9 mouse cellular contexts compared by ENCODE assay signal in the genomic region with DNA sequence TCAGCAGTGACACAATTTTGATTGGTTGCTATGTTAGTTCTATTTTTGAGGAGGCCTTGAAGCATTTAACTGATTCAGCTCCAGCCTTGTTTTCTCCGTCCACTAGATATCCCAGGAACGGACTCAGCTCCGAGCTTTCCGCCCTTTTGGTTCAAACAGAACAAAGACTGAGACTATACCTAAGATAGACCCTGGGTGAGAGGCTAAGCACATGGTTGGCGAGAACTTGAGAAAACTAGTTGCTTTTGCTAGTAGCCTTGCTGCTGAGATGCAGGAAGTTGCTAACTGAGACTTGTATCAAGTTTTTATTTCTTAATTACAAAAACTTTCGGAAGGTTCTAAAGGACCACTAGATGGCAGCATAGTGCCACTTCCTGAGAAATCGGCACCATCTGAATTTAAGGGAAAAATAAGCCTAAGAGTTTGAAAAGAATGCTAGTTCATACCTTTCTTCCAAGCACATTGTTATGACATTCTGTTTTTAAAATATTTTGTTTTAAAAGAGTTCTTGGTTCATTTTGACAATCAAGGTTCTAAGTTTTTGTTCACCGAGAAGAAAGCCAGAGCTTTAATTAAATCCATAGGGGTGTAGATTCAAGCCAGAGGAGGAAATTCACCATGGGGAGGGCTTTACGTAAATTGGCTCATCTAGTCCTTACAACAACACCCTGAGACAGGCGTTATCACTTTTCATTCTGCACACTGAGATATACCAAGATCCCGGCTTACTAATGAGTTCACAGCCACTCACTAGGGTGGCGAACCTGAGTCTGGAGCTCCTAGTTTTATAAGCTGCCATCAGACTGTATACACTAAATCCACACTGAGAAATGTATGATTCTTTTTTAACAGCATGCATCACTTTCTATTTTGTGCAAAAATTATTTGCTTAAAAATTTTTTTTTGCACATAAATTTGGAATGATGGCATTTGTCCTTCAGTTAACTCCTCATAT. TPM values are rescaled to one million over a fixed set of nuclear protein-coding genes. Genes with fewer than 3 reads are reported as not detected.
DNase-seq lines count a peak whose midpoint lies in the region; ATAC-seq and TF ChIP-seq lines count a peak whose summit lies in the region.
"Had no signal": no experiment of that assay in that cellular context is flagged by ENCODE, and none has a peak within 500 bp of the region (broad histone marks: within the 10 kb centered on the region; RNA-seq: fewer than 3 reads in every experiment).

No protein-coding gene starts in this region.

- H3K4me2 ChIP-seq in liver, postnatal 0 days (ENCODE audit: low read depth, low read length) = no peak overlapping the region
- no peak overlapping the region for H3K4me2 ChIP-seq in liver, embryonic 12.5 days
- peak overlapping the region; percentile 25 for H3K4me2 ChIP-seq in limb, embryonic 15.5 days
- H3K4me2 ChIP-seq: liver, embryonic 13.5 days had no signal

- DNase-seq in adrenal gland, adult 2 months = peak; percentile 7
- DNase-seq in adrenal gland, postnatal 4 days (ENCODE audit: low spot score in 2 of 2) = no peak
- DNase-seq in liver, postnatal 0 days = no peak
- DNase-seq in fibroblast of lung, adult 2 months (ENCODE audit: low read depth) = peak; percentile 38
- no peak for DNase-seq in urinary bladder, adult 18-20 months (ENCODE audit: low spot score in 2 of 2)
- no peak for DNase-seq in layer of hippocampus, adult 11-12 months (ENCODE audit: low spot score)
- DNase-seq: liver, embryonic 13.5 days had no signal

- no peak overlapping the region for H3K4me3 ChIP-seq in liver, postnatal 0 days (ENCODE audit: low read depth, low read length)
- no peak overlapping the region for H3K4me3 ChIP-seq in liver, embryonic 12.5 days
- no peak overlapping the region for H3K4me3 ChIP-seq in limb, embryonic 15.5 days
- H3K4me3 ChIP-seq: liver, embryonic 13.5 days had no signal

- no peak overlapping the region for H3K9ac ChIP-seq in liver, postnatal 0 days (replicated peaks)
- no peak overlapping the region for H3K9ac ChIP-seq in liver, embryonic 12.5 days
- H3K9ac ChIP-seq in limb, embryonic 15.5 days = no peak overlapping the region
- H3K9ac ChIP-seq: liver, embryonic 13.5 days had no signal

- TF ChIP-seq CTCF in liver, postnatal 0 days (IDR thresholded peaks at IDR 0.05; ENCODE audit: low read depth) = peak; percentile 69

- TF ChIP-seq EP300 in liver, postnatal 0 days (IDR thresholded peaks at IDR 0.05; ENCODE audit: low read depth) = no peak

- H3K27ac ChIP-seq in liver, postnatal 0 days (ENCODE audit: low read depth) = no peak overlapping the region
- no peak overlapping the region for H3K27ac ChIP-seq in liver, embryonic 12.5 days
- no peak overlapping the region for H3K27ac ChIP-seq in limb, embryonic 15.5 days
- H3K27ac ChIP-seq: liver, embryonic 13.5 days had no signal

- no peaks in the 10 kb centered on the region for H3K27me3 ChIP-seq in liver, postnatal 0 days (ENCODE audit: insufficient read depth, low read length)
- H3K27me3 ChIP-seq in liver, embryonic 12.5 days (replicated peaks) = no peaks in the 10 kb centered on the region
- no peaks in the 10 kb centered on the region for H3K27me3 ChIP-seq in limb, embryonic 15.5 days
- H3K27me3 ChIP-seq: liver, embryonic 13.5 days had no signal

- no peaks in the 10 kb centered on the region for H3K4me1 ChIP-seq in liver, postnatal 0 days (ENCODE audit: insufficient read depth)
- H3K4me1 ChIP-seq in liver, embryonic 12.5 days = no peaks in the 10 kb centered on the region
- H3K4me1 ChIP-seq in limb, embryonic 15.5 days = no peaks in the 10 kb centered on the region
- H3K4me1 ChIP-seq: liver, embryonic 13.5 days had no signal

- no peaks in the 10 kb centered on the region for H3K9me3 ChIP-seq in liver, postnatal 0 days (ENCODE audit: low read length)
- H3K9me3 ChIP-seq in liver, embryonic 12.5 days (replicated peaks) = no peaks in the 10 kb centered on the region
- H3K9me3 ChIP-seq in limb, embryonic 15.5 days = no peaks in the 10 kb centered on the region
- H3K9me3 ChIP-seq: liver, embryonic 13.5 days had no signal

- 49% methylated on average over 12 of the region's 12 CpGs for WGBS in liver, postnatal 0 days (ENCODE audit: insufficient replicate concordance)
- WGBS in liver, embryonic 12.5 days (ENCODE audit: insufficient replicate concordance) = 47% methylated on average over 12 of the region's 12 CpGs
- WGBS in limb, embryonic 15.5 days = 36% methylated on average over 12 of the region's 12 CpGs

- no peaks in the 10 kb centered on the region for H3K36me3 ChIP-seq in liver, postnatal 0 days (replicated peaks; ENCODE audit: insufficient read depth, low read length)
- no peaks in the 10 kb centered on the region for H3K36me3 ChIP-seq in liver, embryonic 12.5 days
- H3K36me3 ChIP-seq in limb, embryonic 15.5 days = no peaks in the 10 kb centered on the region
- H3K36me3 ChIP-seq: liver, embryonic 13.5 days had no signal

- no peak for ATAC-seq in liver, postnatal 0 days
- no peak for ATAC-seq in liver, embryonic 12.5 days
- no peak for ATAC-seq in limb, embryonic 15.5 days (ENCODE audit: insufficient number of reproducible peaks, low FRiP score, low TSS enrichment, low read depth)

RNA-seq across cellular contexts. Expression of gene Ccng1, which starts 20.5 kb away (rescaled TPM):
- 10 to 100 TPM; 68.0 to 71.7 TPM for total RNA-seq in adrenal gland, adult 2 months (2021)
- 17.2 and 17.7 TPM in 2 replicates for polyA plus RNA-seq in adrenal gland, adult 2 months (2012; rRNA removed)
- 10 to 100 TPM; 47.3 to 47.7 TPM for total RNA-seq in adrenal gland, postnatal 4 days (2021)
- polyA plus RNA-seq in liver, postnatal 0 days (2015; fragmentation: Nextera tagmentation; extraction: Ambion mirVana) = 11.3 and 11.7 TPM in 2 replicates
- polyA plus RNA-seq in liver, embryonic 12.5 days (2016; fragmentation: Nextera tagmentation; extraction: Ambion mirVana) = 32.1 and 32.9 TPM in 2 replicates
- polyA plus RNA-seq in limb, embryonic 15.5 days (2015; fragmentation: Nextera tagmentation; extraction: Ambion mirVana) = 48.8 and 62.6 TPM in 2 replicates

RNA-seq across cellular contexts. Expression of gene Nudcd2, which starts 42.1 kb away (rescaled TPM):
- total RNA-seq in adrenal gland, adult 2 months (2021) = 10 to 100 TPM; 21.1 to 25.2 TPM
- polyA plus RNA-seq in adrenal gland, adult 2 months (2012; rRNA removed) = 22.0 and 27.2 TPM in 2 replicates
- total RNA-seq in adrenal gland, postnatal 4 days (2021) = 10 to 100 TPM; 41.6 to 48.3 TPM
- 68.6 and 70.1 TPM in 2 replicates for polyA plus RNA-seq in liver, postnatal 0 days (2015; fragmentation: Nextera tagmentation; extraction: Ambion mirVana)
- 128 TPM in 2 replicates for polyA plus RNA-seq in liver, embryonic 12.5 days (2016; fragmentation: Nextera tagmentation; extraction: Ambion mirVana)
- 120 and 129 TPM in 2 replicates for polyA plus RNA-seq in limb, embryonic 15.5 days (2015; fragmentation: Nextera tagmentation; extraction: Ambion mirVana)

RNA-seq across cellular contexts. Expression of gene Hmmr, which starts 42.4 kb away (rescaled TPM):
- total RNA-seq in adrenal gland, adult 2 months (2021) = 1 to 10 TPM in 1 of 2 experiments, under 1 TPM in 1; 0.76 to 1.4 TPM
- 0.32 and 0.47 TPM in 2 replicates for polyA plus RNA-seq in adrenal gland, adult 2 months (2012; rRNA removed)
- total RNA-seq in adrenal gland, postnatal 4 days (2021) = 10 to 100 TPM; 13.0 to 14.3 TPM
- 16.5 and 21.8 TPM in 2 replicates for polyA plus RNA-seq in liver, postnatal 0 days (2015; fragmentation: Nextera tagmentation; extraction: Ambion mirVana)
- polyA plus RNA-seq in liver, embryonic 12.5 days (2016; fragmentation: Nextera tagmentation; extraction: Ambion mirVana) = 80.7 and 80.9 TPM in 2 replicates
- 36.7 and 37.0 TPM in 2 replicates for polyA plus RNA-seq in limb, embryonic 15.5 days (2015; fragmentation: Nextera tagmentation; extraction: Ambion mirVana)

Comparison
In these comparisons a context has a peak if more than half of its experiments do, and no peak if none do; other contexts are left out.
1. DNase-seq: peak in adrenal gland, adult 2 months (single experiment) and fibroblast of lung, adult 2 months (single experiment); none in adrenal gland, postnatal 4 days (0 of 2), liver, postnatal 0 days (single experiment), urinary bladder, adult 18-20 months (0 of 2) and layer of hippocampus, adult 11-12 months (single experiment).
2. RNA of gene Hmmr, which starts 42.4 kb away (polyA plus RNA-seq): 80.7 to 80.9 TPM in liver, embryonic 12.5 days, 36.7 to 37.0 TPM in limb, embryonic 15.5 days and 16.5 to 21.8 TPM in liver, postnatal 0 days; 0.32 to 0.47 TPM in adrenal gland, adult 2 months; every median in the first group is over 10 times any median in the second.